Mouse (Mus musculus) frontal cortex, postnatal 14 days (tissue): ENCODE data around the gene Bicdl2.

Experiments
- DNase-seq, 2 experiments: peaks; one replicate each; pipeline ENCODE4 v3.0.0; 2022; ENCODE audit warnings: low spot score in 2 of 2

The Bicdl2 gene

DNA sequence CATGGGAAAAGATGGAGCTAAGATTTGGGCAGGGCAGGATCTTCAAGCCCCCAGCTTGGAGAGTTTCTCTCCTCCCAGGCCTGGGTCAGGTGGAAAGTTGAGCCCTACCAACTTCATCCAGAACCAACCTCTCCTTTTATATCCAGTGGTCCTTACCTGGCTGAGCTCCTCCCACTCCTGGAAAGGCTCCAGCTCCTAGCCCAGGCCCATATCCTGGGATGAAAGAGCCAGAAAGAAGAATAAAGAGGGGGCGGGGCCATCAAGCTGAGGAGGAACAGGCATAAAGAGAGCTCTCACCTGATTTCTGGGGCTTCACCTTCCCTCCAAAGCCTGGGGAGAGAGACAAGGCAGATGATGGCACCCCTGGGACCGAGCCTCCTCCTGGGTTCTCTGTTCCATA lies 56.7 kb downstream of the Bicdl2 start:
- no peak for DNase-seq
